Comparison of ENCODE assay signal across 7 mouse cellular contexts in the genomic region with DNA sequence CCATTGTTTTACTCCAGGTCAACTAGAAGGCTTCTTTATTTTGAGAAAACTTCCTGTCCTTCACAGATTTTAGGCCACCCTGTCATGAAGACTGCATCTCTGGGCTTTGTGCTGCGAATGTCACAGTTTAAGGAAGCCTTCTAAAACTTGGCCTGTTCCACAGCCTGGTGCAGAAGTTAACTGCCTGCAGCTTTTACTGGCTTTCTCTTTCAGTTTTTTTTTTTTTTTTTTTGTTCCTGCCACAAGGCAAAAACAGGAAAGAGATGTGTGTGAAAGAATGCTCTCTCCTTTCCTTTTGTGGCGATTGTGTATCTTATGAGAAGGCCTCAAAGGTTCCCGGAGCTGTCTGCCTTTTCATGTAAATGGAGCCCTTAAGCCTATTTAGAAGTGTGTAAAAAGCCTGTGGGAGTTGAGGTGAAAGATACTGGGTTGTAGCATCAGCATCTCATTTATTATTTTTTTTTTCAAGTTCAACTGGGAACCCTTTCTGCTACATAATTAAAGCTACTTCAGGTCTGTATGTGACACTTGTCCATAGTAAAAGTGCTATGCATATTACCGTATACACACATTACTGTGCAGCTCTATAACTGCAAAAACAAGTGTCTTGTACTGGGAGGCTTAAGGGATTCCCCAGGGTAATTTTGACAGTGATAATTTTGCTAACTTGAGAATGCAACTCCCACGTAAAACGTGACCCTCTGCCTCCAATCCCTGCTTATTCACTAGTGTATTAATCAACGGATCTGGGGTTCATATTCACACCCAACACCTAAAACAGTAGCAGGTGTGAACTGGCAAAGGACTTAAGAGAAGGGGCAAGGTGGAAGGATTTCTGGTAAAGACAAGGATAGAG.
DNase-seq lines count a peak whose midpoint lies in the region; ATAC-seq lines count a peak whose summit lies in the region.

No protein-coding gene starts in this region.

- H3K9me3 ChIP-seq in embryonic facial prominence, embryonic 12.5 days = no peaks in the 10 kb centered on the region
- no peaks in the 10 kb centered on the region for H3K9me3 ChIP-seq in intestine, embryonic 16.5 days (ENCODE audit: control insufficient read depth, low read length)

- no peak overlapping the region for H3K4me3 ChIP-seq in embryonic facial prominence, embryonic 12.5 days
- H3K4me3 ChIP-seq in intestine, embryonic 16.5 days (ENCODE audit: low read length) = no peak overlapping the region

- peaks cover 37% of the 10 kb centered on the region for H3K4me1 ChIP-seq in embryonic facial prominence, embryonic 12.5 days
- H3K4me1 ChIP-seq in intestine, embryonic 16.5 days (ENCODE audit: control insufficient read depth, insufficient read depth, low read length) = peaks cover 8% of the 10 kb centered on the region; the same call in 1 of the 2 replicates

- no peak for ATAC-seq in embryonic facial prominence, embryonic 12.5 days (ENCODE audit: insufficient number of reproducible peaks, insufficient read depth, low FRiP score, low TSS enrichment)
- ATAC-seq in intestine, embryonic 16.5 days = no peak

- H3K9ac ChIP-seq in embryonic facial prominence, embryonic 12.5 days = no peak overlapping the region
- H3K9ac ChIP-seq in intestine, embryonic 16.5 days (ENCODE audit: low read depth, low read length) = peak overlapping the region; percentile 11; the same call in 1 of the 2 replicates

- H3K27me3 ChIP-seq in embryonic facial prominence, embryonic 12.5 days = no peaks in the 10 kb centered on the region
- no peaks in the 10 kb centered on the region for H3K27me3 ChIP-seq in intestine, embryonic 16.5 days (replicated peaks; ENCODE audit: control insufficient read depth, insufficient read depth, low read length)
- H3K27me3 ChIP-seq in splenic B cell, adult 2 months (ENCODE audit: control insufficient read depth, insufficient read depth, low read length, poor library complexity, severe bottlenecking) = no peaks in the 10 kb centered on the region

- intact Hi-C loops in left cerebral cortex, postnatal 14 days (cut with DNase I) = no loop called here

- DNase-seq in spleen, postnatal 36 days (ENCODE audit: low spot score in 2 of 2) = peak; percentile 41 to 44
- no peak for DNase-seq in spleen, adult 18-20 months
- DNase-seq in splenic B cell, adult 2 months (ENCODE audit: low read depth, low spot score) = peak; percentile 44
- DNase-seq in left cerebral cortex, postnatal 14 days (ENCODE audit: low spot score in 2 of 2) = no peak
- no peak for DNase-seq in adrenal gland, postnatal 36 days

- WGBS in embryonic facial prominence, embryonic 12.5 days = 23% methylated on average over 7 of the region's 7 CpGs
- 42% methylated on average over 7 of the region's 7 CpGs for WGBS in intestine, embryonic 16.5 days

- H3K27ac ChIP-seq in embryonic facial prominence, embryonic 12.5 days = peak overlapping the region; percentile 65
- peak overlapping the region; percentile 49 for H3K27ac ChIP-seq in intestine, embryonic 16.5 days (ENCODE audit: low read length)

- no peak overlapping the region for H3K4me2 ChIP-seq in embryonic facial prominence, embryonic 12.5 days (replicated peaks)
- no peak overlapping the region for H3K4me2 ChIP-seq in intestine, embryonic 16.5 days (ENCODE audit: low read depth, low read length)

- no peaks in the 10 kb centered on the region for H3K36me3 ChIP-seq in embryonic facial prominence, embryonic 12.5 days
- no peaks in the 10 kb centered on the region for H3K36me3 ChIP-seq in intestine, embryonic 16.5 days (ENCODE audit: control insufficient read depth, insufficient read depth, low read length)
- H3K36me3 ChIP-seq in splenic B cell, adult 2 months (ENCODE audit: control insufficient read depth, insufficient read depth, low read length, poor library complexity, severe bottlenecking) = no peaks in the 10 kb centered on the region

Comparison
In these comparisons a context has a peak if more than half of its experiments do, and no peak if none do; other contexts are left out.
1. DNase-seq: peak in spleen, postnatal 36 days (2 of 2) and splenic B cell, adult 2 months (single experiment); none in spleen, adult 18-20 months (0 of 2), left cerebral cortex, postnatal 14 days (0 of 2) and adrenal gland, postnatal 36 days (0 of 2).